ENCODE assay signal across 8 mouse cellular contexts in the genomic region with DNA sequence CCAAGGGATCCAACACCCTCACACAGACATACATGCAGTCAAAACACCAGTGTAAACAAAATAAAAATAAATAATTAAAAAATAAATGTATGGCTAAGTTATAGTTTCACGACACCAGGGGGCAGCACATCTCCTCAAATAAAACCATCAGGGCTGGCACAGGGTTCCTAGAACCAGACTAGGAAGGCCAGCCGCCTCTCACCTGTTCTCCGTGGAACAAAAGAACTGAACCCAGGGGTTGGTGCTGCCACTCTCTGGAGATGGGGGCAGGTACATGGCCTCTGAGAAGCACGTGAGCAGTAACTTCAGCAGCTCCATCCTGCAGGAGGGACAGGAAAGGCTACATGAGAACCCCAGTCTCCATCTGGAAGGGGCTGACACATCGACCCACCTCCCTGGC. TPM values are rescaled to one million over a fixed set of nuclear protein-coding genes. Genes with fewer than 3 reads are reported as not detected.
DNase-seq lines count a peak whose midpoint lies in the region; ATAC-seq and TF ChIP-seq lines count a peak whose summit lies in the region.
"Had no signal": no experiment of that assay in that cellular context is flagged by ENCODE, and none has a peak within 500 bp of the region (broad histone marks: within the 10 kb centered on the region; RNA-seq: fewer than 3 reads in every experiment).

No protein-coding gene starts in this region.

- H3K9me3 ChIP-seq in G1E (replicated peaks), result no peaks in the 10 kb centered on the region
- H3K9me3 ChIP-seq in embryonic facial prominence, embryonic 15.5 days (replicated peaks), result no peaks in the 10 kb centered on the region
- no peaks in the 10 kb centered on the region for H3K9me3 ChIP-seq in midbrain, embryonic 10.5 days (replicated peaks)

- 16% methylated on average over 5 of the region's 5 CpGs for WGBS in embryonic facial prominence, embryonic 15.5 days
- WGBS in midbrain, embryonic 10.5 days, result 21% methylated on average over 5 of the region's 5 CpGs
- 7% methylated on average over 5 of the region's 5 CpGs for WGBS in small intestine, adult 2 months

- TF ChIP-seq POLR2A in small intestine, adult 2 months (IDR thresholded peaks at IDR 0.05; ENCODE audit: low read depth, low read length), result no peak

- TF ChIP-seq CTCF in G1E (IDR thresholded peaks at IDR 0.05; ENCODE audit: low read depth, low read length), result no peak
- TF ChIP-seq CTCF in small intestine, adult 2 months (IDR thresholded peaks at IDR 0.05; ENCODE audit: extremely low read depth, insufficient read length, insufficient replicate concordance, low read depth, low read length), result peak; percentile 47; the same call in 1 of the 2 replicates

- H3K4me2 ChIP-seq in embryonic facial prominence, embryonic 15.5 days (replicated peaks), result no peak overlapping the region

- H3K27ac ChIP-seq in embryonic facial prominence, embryonic 15.5 days (replicated peaks), result no peak overlapping the region
- peak overlapping the region; percentile 63; the same call in 1 of the 2 replicates for H3K27ac ChIP-seq in midbrain, embryonic 10.5 days (replicated peaks)
- no peak overlapping the region for H3K27ac ChIP-seq in small intestine, adult 2 months (ENCODE audit: insufficient read depth, low read depth, low read length)

- peaks cover 17% of the 10 kb centered on the region for H3K4me1 ChIP-seq in G1E (ENCODE audit: insufficient read depth, low read depth, low read length)
- 0 out of 2 replicates have a peak, but pooled peaks cover 10% of the 10 kb centered on the region for H3K4me1 ChIP-seq in embryonic facial prominence, embryonic 15.5 days
- H3K4me1 ChIP-seq in midbrain, embryonic 10.5 days, result peaks cover 26% of the 10 kb centered on the region
- peaks cover 13% of the 10 kb centered on the region for H3K4me1 ChIP-seq in small intestine, adult 2 months (ENCODE audit: control insufficient read depth, insufficient read depth, insufficient read length, low read length)

- no peak for ATAC-seq in G1E (ENCODE audit: extremely low read depth, insufficient number of reproducible peaks, low FRiP score, poor library complexity, severe bottlenecking)
- ATAC-seq in embryonic facial prominence, embryonic 15.5 days (ENCODE audit: insufficient number of reproducible peaks, low FRiP score, low TSS enrichment, low read depth), result 0 out of 2 replicates have a peak, but pooled peaks have one; percentile 55

- H3K36me3 ChIP-seq in G1E (replicated peaks), result no peaks in the 10 kb centered on the region
- no peaks in the 10 kb centered on the region for H3K36me3 ChIP-seq in embryonic facial prominence, embryonic 15.5 days
- peaks cover 5% of the 10 kb centered on the region; the same call in 1 of the 2 replicates for H3K36me3 ChIP-seq in midbrain, embryonic 10.5 days
- no peaks in the 10 kb centered on the region for H3K36me3 ChIP-seq in small intestine, adult 2 months (ENCODE audit: control insufficient read depth, insufficient read depth, low read length)

- no peak overlapping the region for H3K9ac ChIP-seq in embryonic facial prominence, embryonic 15.5 days

- peak; percentile 54 for DNase-seq in G1E (ENCODE audit: low spot score)
- peak; percentile 73 to 82 for DNase-seq in adrenal gland, postnatal 36 days
- DNase-seq in heart, postnatal 4 days, result peak; percentile 84
- DNase-seq in layer of hippocampus, postnatal 14 days (ENCODE audit: low spot score in 2 of 2), result peak; percentile 71
- peak; percentile 62 for DNase-seq in midbrain, embryonic 10.5 days (ENCODE audit: low spot score)

- H3K27me3 ChIP-seq in G1E (ENCODE audit: insufficient read depth, low read length), result peaks cover 46% of the 10 kb centered on the region
- H3K27me3 ChIP-seq in embryonic facial prominence, embryonic 15.5 days, result peaks cover 19% of the 10 kb centered on the region
- peaks cover 40% of the 10 kb centered on the region for H3K27me3 ChIP-seq in midbrain, embryonic 10.5 days (ENCODE audit: low read depth, poor library complexity, severe bottlenecking)
- H3K27me3 ChIP-seq in small intestine, adult 2 months (ENCODE audit: control insufficient read depth, insufficient read depth, low read length), result no peaks in the 10 kb centered on the region

- H3K4me3 ChIP-seq in G1E (ENCODE audit: low read depth, low read length), result no peak overlapping the region
- no peak overlapping the region for H3K4me3 ChIP-seq in embryonic facial prominence, embryonic 15.5 days (replicated peaks)
- no peak overlapping the region for H3K4me3 ChIP-seq in midbrain, embryonic 10.5 days
- H3K4me3 ChIP-seq in small intestine, adult 2 months (ENCODE audit: low read depth, low read length), result no peak overlapping the region

RNA-seq across cellular contexts. Expression of gene Hid1, which starts 9.1 kb away (rescaled TPM):
- total RNA-seq in G1E (2014; fragmentation: Nextera tagmentation) (not detected in 2 replicates), G1E (2017) (not detected in 2 replicates)
- polyA plus RNA-seq in G1E (2012), result 0.01 TPM in 1 of 2 replicates, not detected in the other
- 10 to 100 TPM; 16.2 to 38.1 TPM for total RNA-seq in adrenal gland, postnatal 36 days (2021)
- polyA plus RNA-seq in embryonic facial prominence, embryonic 15.5 days (2015; fragmentation: Nextera tagmentation; extraction: Ambion mirVana), result 8.9 and 9.6 TPM in 2 replicates
- 1 to 10 TPM; 5.9 to 8.5 TPM for total RNA-seq in heart, postnatal 4 days (2021)
- 10 to 100 TPM; 90.0 to 94.3 TPM for total RNA-seq in layer of hippocampus, postnatal 14 days (2021)
- 12.1 and 18.1 TPM in 2 replicates for polyA plus RNA-seq in midbrain, embryonic 10.5 days (2016; fragmentation: Nextera tagmentation; extraction: Ambion mirVana)
- 30.2 and 37.6 TPM in 2 replicates for polyA plus RNA-seq in small intestine, adult 2 months (2012; rRNA removed)

RNA-seq across cellular contexts. Expression of gene Cdr2l, which starts 23.2 kb away (rescaled TPM):
- total RNA-seq in G1E (2014; fragmentation: Nextera tagmentation), result not detected in 2 replicates
- 0.05 and 0.06 TPM in 2 replicates for total RNA-seq in G1E (2017)
- not detected in 2 replicates for polyA plus RNA-seq in G1E (2012)
- total RNA-seq in adrenal gland, postnatal 36 days (2021), result 100 to 1,000 TPM in 1 of 2 experiments, 10 to 100 TPM in 1; 82.1 to 136 TPM
- 13.7 and 13.8 TPM in 2 replicates for polyA plus RNA-seq in embryonic facial prominence, embryonic 15.5 days (2015; fragmentation: Nextera tagmentation; extraction: Ambion mirVana)
- 10 to 100 TPM; 18.8 to 20.3 TPM for total RNA-seq in heart, postnatal 4 days (2021)
- total RNA-seq in layer of hippocampus, postnatal 14 days (2021), result 10 to 100 TPM; 18.6 to 21.3 TPM
- 16.1 and 19.7 TPM in 2 replicates for polyA plus RNA-seq in midbrain, embryonic 10.5 days (2016; fragmentation: Nextera tagmentation; extraction: Ambion mirVana)
- polyA plus RNA-seq in small intestine, adult 2 months (2012; rRNA removed), result 3.8 and 4.2 TPM in 2 replicates

RNA-seq across cellular contexts. Expression of gene Otop3, which starts 23.9 kb away (rescaled TPM):
- total RNA-seq in G1E (2014; fragmentation: Nextera tagmentation), result not detected in 2 replicates
- total RNA-seq in G1E (2017), result not detected in 2 replicates
- polyA plus RNA-seq in G1E (2012), result not detected in 2 replicates
- not detected for total RNA-seq in adrenal gland, postnatal 36 days (2021)
- 0.24 and 0.35 TPM in 2 replicates for polyA plus RNA-seq in embryonic facial prominence, embryonic 15.5 days (2015; fragmentation: Nextera tagmentation; extraction: Ambion mirVana)
- total RNA-seq in heart, postnatal 4 days (2021), result not detected
- total RNA-seq in layer of hippocampus, postnatal 14 days (2021), result under 1 TPM; 0.14 to 0.17 TPM
- 0.37 and 0.42 TPM in 2 replicates for polyA plus RNA-seq in midbrain, embryonic 10.5 days (2016; fragmentation: Nextera tagmentation; extraction: Ambion mirVana)
- 0.61 and 93.4 TPM in 2 replicates for polyA plus RNA-seq in small intestine, adult 2 months (2012; rRNA removed)
- polyA plus RNA-seq: gonadal fat pad, adult 2 months had no signal

RNA-seq across cellular contexts. Expression of gene Ush1g, which starts 36.6 kb away (rescaled TPM):
- total RNA-seq in G1E (2014; fragmentation: Nextera tagmentation) (not detected in 2 replicates), G1E (2017) (0.05 and 0.06 TPM in 2 replicates)
- polyA plus RNA-seq in G1E (2012), result not detected in 2 replicates
- under 1 TPM; 0.40 to 0.49 TPM for total RNA-seq in adrenal gland, postnatal 36 days (2021)
- 0.11 and 0.12 TPM in 2 replicates for polyA plus RNA-seq in embryonic facial prominence, embryonic 15.5 days (2015; fragmentation: Nextera tagmentation; extraction: Ambion mirVana)
- under 1 TPM; 0.09 to 0.12 TPM for total RNA-seq in heart, postnatal 4 days (2021)
- total RNA-seq in layer of hippocampus, postnatal 14 days (2021), result under 1 TPM; 0.16 to 0.45 TPM
- not detected in 2 replicates for polyA plus RNA-seq in midbrain, embryonic 10.5 days (2016; fragmentation: Nextera tagmentation; extraction: Ambion mirVana)
- 0.05 and 0.08 TPM in 2 replicates for polyA plus RNA-seq in small intestine, adult 2 months (2012; rRNA removed)
- polyA plus RNA-seq: gonadal fat pad, adult 2 months had no signal

RNA-seq across cellular contexts. Expression of gene Mrpl58, which starts 45.1 kb away (rescaled TPM):
- 66.8 and 102 TPM in 2 replicates for total RNA-seq in G1E (2014; fragmentation: Nextera tagmentation)
- 75.3 and 78.5 TPM in 2 replicates for total RNA-seq in G1E (2017)
- polyA plus RNA-seq in G1E (2012), result 67.0 and 74.3 TPM in 2 replicates
- 100 to 1,000 TPM; 147 to 162 TPM for total RNA-seq in adrenal gland, postnatal 36 days (2021)
- polyA plus RNA-seq in embryonic facial prominence, embryonic 15.5 days (2015; fragmentation: Nextera tagmentation; extraction: Ambion mirVana), result 167 and 169 TPM in 2 replicates
- total RNA-seq in heart, postnatal 4 days (2021), result 100 to 1,000 TPM; 153 to 156 TPM
- 10 to 100 TPM; 95.7 to 96.6 TPM for total RNA-seq in layer of hippocampus, postnatal 14 days (2021)
- polyA plus RNA-seq in midbrain, embryonic 10.5 days (2016; fragmentation: Nextera tagmentation; extraction: Ambion mirVana), result 256 and 270 TPM in 2 replicates
- 42.0 and 45.8 TPM in 2 replicates for polyA plus RNA-seq in small intestine, adult 2 months (2012; rRNA removed)

Comparison
In these comparisons a context has a peak if more than half of its experiments do, and no peak if none do; other contexts are left out.
1. RNA of gene Cdr2l, which starts 23.2 kb away (total RNA-seq): 82.1 to 136 TPM in adrenal gland, postnatal 36 days, 18.6 to 21.3 TPM in layer of hippocampus, postnatal 14 days and 18.8 to 20.3 TPM in heart, postnatal 4 days; 0.05 to 0.06 TPM in G1E; every median in the first group is over 10 times any median in the second.
2. Peak in every context shown above with its lines, with median percentiles within 50 percentile points of each other: DNase-seq.